Mouse (Mus musculus): ENCODE data around the gene Gabrb1. TPM values are rescaled to one million over a fixed set of nuclear protein-coding genes. Genes with fewer than 3 reads are reported as not detected.
"Not testable (repeated sequence)": the region's sequence is repeated elsewhere in the genome, so short reads cannot be mapped to it uniquely, and the experiment has no call there.

Gene Gabrb1
- polyA plus RNA-seq, 1 experiment from 2014 or later: 0.26 TPM

GRCm38 (mm10) chr5:72148679-72149078 lies 490.8 kb downstream of the Gabrb1 start:
- Histone ChIP-seq H3K27ac (no peak overlapping the region), H3K27me3 (no peaks in the 10 kb centered on the region), H3K4me1 (no peaks in the 10 kb centered on the region), H3K9me3 (no peaks in the 10 kb centered on the region), H3K4me2 (no peak overlapping the region), H3K36me3 (no peaks in the 10 kb centered on the region), H3K9ac (no peak overlapping the region), H3K4me3 (no peak overlapping the region)
- 73% methylated on average over 5 of the region's 5 CpGs for WGBS
- ATAC-seq (ENCODE audit: borderline replicate concordance, extremely low read depth, low FRiP score, low TSS enrichment): no peak

DNA sequence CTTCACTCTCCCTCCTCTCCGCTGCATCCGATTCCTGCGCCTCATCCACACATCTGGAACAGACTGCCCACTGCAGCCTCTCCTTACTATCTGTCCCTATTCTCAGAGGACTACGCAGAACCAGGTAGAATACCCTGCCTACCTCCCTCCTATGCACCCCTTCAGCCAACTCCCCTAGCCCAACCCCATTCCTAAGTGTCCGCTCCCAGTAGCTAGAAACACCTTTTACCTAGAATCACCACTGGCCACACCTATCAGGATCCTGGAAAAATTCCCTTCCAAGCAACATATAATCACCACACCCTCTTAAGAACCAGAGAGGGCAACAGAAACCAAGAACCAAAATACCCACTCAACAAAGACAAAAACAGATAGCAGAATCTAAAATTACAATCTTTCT lies 493.0 kb downstream of the Gabrb1 start:
- Histone ChIP-seq H3K4me3 (no peak overlapping the region), H3K9me3 (no peaks in the 10 kb centered on the region), H3K27me3 (no peaks in the 10 kb centered on the region), H3K36me3 (0 out of 2 replicates have a peak, but pooled peaks cover 2% of the 10 kb centered on the region), H3K27ac (no peak overlapping the region), H3K4me1 (no peaks in the 10 kb centered on the region), H3K9ac (no peak overlapping the region), H3K4me2 (no peak overlapping the region)
- ATAC-seq (ENCODE audit: borderline replicate concordance, extremely low read depth, low FRiP score, low TSS enrichment): no peak
- 86% methylated on average over 4 of the region's 5 CpGs for WGBS

DNA sequence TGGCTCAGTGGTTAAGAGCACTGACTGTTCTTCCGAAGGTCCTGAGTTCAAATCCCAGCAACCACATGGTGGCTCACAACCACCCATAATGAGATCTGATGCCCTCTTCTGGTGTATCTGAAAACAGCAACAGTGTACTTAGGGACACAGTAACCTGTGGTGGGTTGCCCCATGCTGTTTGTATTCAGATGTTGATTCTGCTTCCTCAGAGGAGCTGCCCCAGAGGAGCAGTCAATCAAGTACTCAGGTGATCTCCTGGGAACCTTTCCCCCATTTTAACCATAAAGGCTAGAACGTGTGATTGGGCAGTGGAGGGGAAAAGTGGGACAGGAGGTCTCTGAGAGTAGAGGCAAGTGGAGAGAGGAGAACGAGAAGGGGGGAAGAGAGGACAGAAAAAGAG lies 497.8 kb downstream of the Gabrb1 start:
- H3K4me3 ChIP-seq; H3K4me2 ChIP-seq; H3K9ac ChIP-seq; H3K27me3 ChIP-seq; ATAC-seq (ENCODE audit: borderline replicate concordance, extremely low read depth, low FRiP score, low TSS enrichment); H3K4me1 ChIP-seq; H3K27ac ChIP-seq; H3K9me3 ChIP-seq: not testable (repeated sequence)
- peaks cover 37% of the 10 kb centered on the region for H3K36me3 ChIP-seq
- WGBS: 76% methylated on average over 3 of the region's 3 CpGs

- Histone ChIP-seq H3K9me3 (no peaks in the 10 kb centered on the region), H3K4me1 (no peaks in the 10 kb centered on the region), H3K27me3 (no peaks in the 10 kb centered on the region), H3K4me3 (no peak overlapping the region), H3K36me3 (peaks cover 45% of the 10 kb centered on the region), H3K9ac (no peak overlapping the region), H3K4me2 (no peak overlapping the region), H3K27ac (no peak overlapping the region)
- 72% methylated on average over 5 of the region's 5 CpGs for WGBS
- no peak for ATAC-seq (ENCODE audit: borderline replicate concordance, extremely low read depth, low FRiP score, low TSS enrichment)
Measured at GRCm38 (mm10) chr5:72156598-72156997, 498.7 kb downstream of the Gabrb1 start.

GRCm38 (mm10) chr5:72158667-72159066 lies 500.8 kb downstream of the Gabrb1 start:
- no peak for ATAC-seq (ENCODE audit: borderline replicate concordance, extremely low read depth, low FRiP score, low TSS enrichment)
- Histone ChIP-seq H3K9ac (no peak overlapping the region), H3K36me3 (peaks cover 58% of the 10 kb centered on the region), H3K4me3 (no peak overlapping the region), H3K27me3 (no peaks in the 10 kb centered on the region), H3K9me3 (no peaks in the 10 kb centered on the region), H3K4me2 (no peak overlapping the region), H3K4me1 (no peaks in the 10 kb centered on the region), H3K27ac (no peak overlapping the region)
- WGBS: 78% methylated on average over 12 of the region's 12 CpGs

- WGBS: 46% methylated on average over 6 of the region's 6 CpGs
- Histone ChIP-seq H3K9me3 (no peaks in the 10 kb centered on the region), H3K9ac (no peak overlapping the region), H3K27ac (no peak overlapping the region), H3K4me1 (no peaks in the 10 kb centered on the region), H3K4me2 (no peak overlapping the region), H3K4me3 (no peak overlapping the region), H3K27me3 (no peaks in the 10 kb centered on the region), H3K36me3 (peaks cover 58% of the 10 kb centered on the region)
- ATAC-seq (ENCODE audit: borderline replicate concordance, extremely low read depth, low FRiP score, low TSS enrichment): no peak
Measured at GRCm38 (mm10) chr5:72159537-72159936, 501.6 kb downstream of the Gabrb1 start.

- WGBS: 74% methylated on average over 11 of the region's 11 CpGs
- no peak overlapping the region for H3K9ac ChIP-seq
- no peaks in the 10 kb centered on the region for H3K27me3 ChIP-seq
- H3K27ac ChIP-seq: no peak overlapping the region
- H3K4me1 ChIP-seq: no peaks in the 10 kb centered on the region
- no peak overlapping the region for H3K4me2 ChIP-seq
- H3K9me3 ChIP-seq: no peaks in the 10 kb centered on the region
- H3K36me3 ChIP-seq: peaks cover 59% of the 10 kb centered on the region
- no peak overlapping the region for H3K4me3 ChIP-seq
- ATAC-seq (ENCODE audit: borderline replicate concordance, extremely low read depth, low FRiP score, low TSS enrichment): no peak
Measured at GRCm38 (mm10) chr5:72160781-72161485, 503.0 kb downstream of the Gabrb1 start.

GRCm38 (mm10) chr5:72162855-72163254 lies 504.9 kb downstream of the Gabrb1 start:
- H3K4me1 ChIP-seq: peaks cover 10% of the 10 kb centered on the region
- ATAC-seq (ENCODE audit: borderline replicate concordance, extremely low read depth, low FRiP score, low TSS enrichment): no peak

DNA sequence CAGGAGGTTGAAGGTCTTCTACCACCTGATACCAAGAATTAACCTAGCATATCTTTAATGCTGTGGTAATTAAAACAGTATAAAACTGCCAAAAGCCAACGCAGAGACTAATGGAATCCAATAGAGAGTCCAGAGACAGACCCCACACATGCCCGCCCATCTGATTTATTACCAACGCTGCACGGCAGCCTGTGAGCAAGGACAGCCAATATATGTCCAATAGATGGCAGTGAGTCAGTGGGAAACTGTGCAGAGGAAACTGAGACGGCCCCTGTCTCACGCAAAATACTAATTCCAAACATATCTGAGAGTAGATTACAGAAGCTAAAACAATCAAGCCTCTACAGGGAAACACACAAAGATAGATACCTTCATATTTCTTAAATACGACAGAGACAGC lies 506.5 kb downstream of the Gabrb1 start:
- no peak for ATAC-seq (ENCODE audit: borderline replicate concordance, extremely low read depth, low FRiP score, low TSS enrichment)
- H3K4me1 ChIP-seq: peaks cover 10% of the 10 kb centered on the region
- H3K4me2 ChIP-seq: no peak overlapping the region
- no peaks in the 10 kb centered on the region for H3K9me3 ChIP-seq
- H3K9ac ChIP-seq: no peak overlapping the region
- WGBS: 70% methylated on average over 7 of the region's 7 CpGs
- no peak overlapping the region for H3K4me3 ChIP-seq
- H3K27me3 ChIP-seq: no peaks in the 10 kb centered on the region
- H3K27ac ChIP-seq: no peak overlapping the region
- peaks cover 35% of the 10 kb centered on the region for H3K36me3 ChIP-seq

More at GRCm38 (mm10) chr5:72162855-72163254, 504.9 kb downstream of the Gabrb1 start:
- Histone ChIP-seq H3K36me3 (peaks cover 45% of the 10 kb centered on the region), H3K4me3 (no peak overlapping the region), H3K9ac (no peak overlapping the region), H3K27me3 (no peaks in the 10 kb centered on the region), H3K9me3 (no peaks in the 10 kb centered on the region), H3K4me2 (no peak overlapping the region), H3K27ac (no peak overlapping the region)
- 77% methylated on average over 5 of the region's 5 CpGs for WGBS

GRCm38 (mm10) chr5:72167594-72168284 lies 509.8 kb downstream of the Gabrb1 start, which contains the start of gene Commd8:
TSS of gene Commd8 (minus strand) at chr5:72168189.
- WGBS: under 1% methylated on average over 38 of the region's 38 CpGs
- peak within 1 kb of the TSS; percentile 76 for H3K27ac ChIP-seq
- H3K9me3 ChIP-seq: no peaks in the 10 kb centered on the region
- H3K4me3 ChIP-seq: peak within 1 kb of the TSS; percentile 85
- H3K36me3 ChIP-seq: peaks cover 6% of the 10 kb centered on the region; the same call in 1 of the 2 replicates
- H3K9ac ChIP-seq: peak within 1 kb of the TSS; percentile 78
- peaks cover 10% of the 10 kb centered on the region for H3K4me1 ChIP-seq
- no peaks in the 10 kb centered on the region for H3K27me3 ChIP-seq
- H3K4me2 ChIP-seq: peak within 1 kb of the TSS; percentile 68
- peak; percentile 95 for ATAC-seq (ENCODE audit: borderline replicate concordance, extremely low read depth, low FRiP score, low TSS enrichment)

DNA sequence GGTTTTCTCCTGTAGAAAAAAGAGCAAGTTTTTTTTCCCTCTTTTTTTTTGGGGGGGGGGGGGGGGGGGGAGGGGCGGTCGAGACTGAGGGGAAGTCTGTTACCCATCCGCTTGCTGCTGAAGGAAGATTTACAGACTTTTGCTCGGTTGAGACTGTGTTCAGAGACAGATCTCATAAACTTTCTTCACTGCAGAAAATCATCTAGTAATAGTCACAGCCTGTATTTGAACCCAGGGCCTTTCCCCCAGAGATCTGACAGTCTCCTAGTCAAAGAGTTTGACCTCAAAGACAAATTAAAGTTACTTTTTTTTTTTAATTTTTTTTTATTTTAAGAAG lies 510.3 kb downstream of the Gabrb1 start:
- peaks cover 3% of the 10 kb centered on the region; the same call in 1 of the 2 replicates for H3K36me3 ChIP-seq
- H3K4me3 ChIP-seq: peak overlapping the region; percentile 85
- H3K9ac ChIP-seq: no peak overlapping the region
- no peaks in the 10 kb centered on the region for H3K27me3 ChIP-seq
- H3K27ac ChIP-seq: peak overlapping the region; percentile 63
- peak overlapping the region; percentile 68 for H3K4me2 ChIP-seq
- 0% methylated on average over 4 of the region's 4 CpGs for WGBS
- peaks cover 10% of the 10 kb centered on the region for H3K4me1 ChIP-seq
- H3K9me3 ChIP-seq: no peaks in the 10 kb centered on the region
- ATAC-seq (ENCODE audit: borderline replicate concordance, extremely low read depth, low FRiP score, low TSS enrichment): peak; percentile 68; the same call in 1 of the 2 replicates

GRCm38 (mm10) chr5:72170067-72170466 lies 512.2 kb downstream of the Gabrb1 start:
- Histone ChIP-seq H3K9me3 (no peaks in the 10 kb centered on the region), H3K4me3 (no peak overlapping the region), H3K9ac (no peak overlapping the region), H3K4me2 (no peak overlapping the region), H3K36me3 (peaks cover 3% of the 10 kb centered on the region; the same call in 1 of the 2 replicates), H3K4me1 (peaks cover 10% of the 10 kb centered on the region), H3K27ac (no peak overlapping the region), H3K27me3 (no peaks in the 10 kb centered on the region)
- 67% methylated on average over 6 of the region's 6 CpGs for WGBS
- no peak for ATAC-seq (ENCODE audit: borderline replicate concordance, extremely low read depth, low FRiP score, low TSS enrichment)

All from lung, embryonic 15.5 days (tissue).